Mouse (Mus musculus): ENCODE results near the gene Sowahb. TPM values are rescaled to one million over a fixed set of nuclear protein-coding genes. Genes with fewer than 3 reads are reported as not detected.

Gene Sowahb
- polyA plus RNA-seq, 1 experiment from 2014 or later: 0.20 TPM

DNA sequence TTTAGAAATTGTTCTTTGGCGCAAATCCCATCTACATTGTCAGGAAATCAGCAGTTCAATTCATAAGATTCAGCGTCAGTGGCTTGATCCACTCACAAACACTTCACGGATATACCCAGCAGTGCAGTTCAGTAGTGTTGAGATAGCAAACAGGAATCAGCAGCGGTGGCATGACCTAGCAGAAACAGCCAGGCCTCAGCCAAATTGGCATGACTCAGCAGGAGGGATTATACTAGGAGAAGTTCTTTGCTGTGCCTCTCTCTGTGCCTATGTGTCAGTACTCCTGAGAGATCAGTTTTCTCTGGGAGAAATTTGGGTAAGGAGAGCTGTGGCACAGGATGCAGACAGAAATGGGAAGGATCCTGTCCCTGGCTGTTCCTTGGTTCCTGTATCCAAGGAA, 16.0 kb upstream of the Sowahb start:
- H3K9me3 ChIP-seq (replicated peaks): no peaks in the 10 kb centered on the region
- H3K4me1 ChIP-seq (replicated peaks): no peaks in the 10 kb centered on the region
- H3K9ac ChIP-seq: no peak overlapping the region
- no peak for DNase-seq
- no peaks in the 10 kb centered on the region for H3K27me3 ChIP-seq
- 0 out of 2 replicates have a peak overlapping the region, but pooled peaks have one; percentile 12 for H3K27ac ChIP-seq
- WGBS (ENCODE audit: insufficient replicate concordance): 41% methylated on average over 4 of the region's 4 CpGs
- no peak overlapping the region for H3K4me3 ChIP-seq (replicated peaks)
- H3K36me3 ChIP-seq: no peaks in the 10 kb centered on the region
- ATAC-seq (ENCODE audit: low read depth): peak; percentile 70
- H3K4me2 ChIP-seq: no peak overlapping the region

DNA sequence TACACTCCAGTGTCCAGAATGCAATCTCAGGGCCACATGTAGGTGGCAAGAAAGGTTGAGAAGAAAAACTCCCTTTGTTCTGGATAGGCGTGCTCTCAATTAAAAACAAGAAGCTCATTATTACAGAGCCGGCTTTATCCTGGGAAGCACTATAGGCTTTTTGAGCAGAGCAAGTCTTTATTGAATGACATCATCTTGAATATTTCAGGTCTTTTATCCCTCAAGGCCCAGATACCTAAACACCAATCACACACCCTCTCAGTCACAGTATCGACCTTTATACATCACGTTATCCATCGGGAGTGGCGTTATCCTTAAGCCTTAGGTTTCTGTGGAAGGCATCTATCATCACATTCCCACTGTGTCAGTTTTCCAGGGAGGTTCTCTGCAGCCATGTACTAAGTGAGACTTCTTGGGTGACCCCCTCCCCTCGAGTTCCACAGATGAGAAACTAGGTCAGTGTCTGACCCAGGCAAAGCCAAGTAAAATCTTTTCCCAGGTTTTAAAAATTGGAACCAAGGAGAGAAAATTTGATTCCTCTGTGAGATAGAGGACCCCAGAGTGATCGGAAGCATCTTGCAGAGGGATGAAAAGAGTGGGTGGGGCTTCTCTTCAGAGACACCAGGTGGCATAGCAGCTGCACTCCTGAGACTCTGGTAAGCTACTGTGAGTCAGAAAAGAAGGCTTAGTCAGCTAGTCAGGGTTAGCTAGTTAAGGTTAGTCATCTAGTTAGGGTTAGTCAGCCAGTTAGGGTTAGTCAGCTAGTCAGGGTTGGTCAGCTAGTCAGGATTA, 9.0 kb upstream of the Sowahb start:
- Histone ChIP-seq H3K4me3 (replicated peaks) (no peak overlapping the region), H3K9ac (no peak overlapping the region), H3K27ac (no peak overlapping the region), H3K27me3 (0 out of 2 replicates have a peak, but pooled peaks cover 2% of the 10 kb centered on the region), H3K4me2 (no peak overlapping the region), H3K4me1 (replicated peaks) (no peaks in the 10 kb centered on the region), H3K9me3 (replicated peaks) (no peaks in the 10 kb centered on the region), H3K36me3 (no peaks in the 10 kb centered on the region)
- ATAC-seq (ENCODE audit: low read depth): no peak
- 48% methylated on average over 8 of the region's 8 CpGs for WGBS (ENCODE audit: insufficient replicate concordance)
- no peak for DNase-seq

DNA sequence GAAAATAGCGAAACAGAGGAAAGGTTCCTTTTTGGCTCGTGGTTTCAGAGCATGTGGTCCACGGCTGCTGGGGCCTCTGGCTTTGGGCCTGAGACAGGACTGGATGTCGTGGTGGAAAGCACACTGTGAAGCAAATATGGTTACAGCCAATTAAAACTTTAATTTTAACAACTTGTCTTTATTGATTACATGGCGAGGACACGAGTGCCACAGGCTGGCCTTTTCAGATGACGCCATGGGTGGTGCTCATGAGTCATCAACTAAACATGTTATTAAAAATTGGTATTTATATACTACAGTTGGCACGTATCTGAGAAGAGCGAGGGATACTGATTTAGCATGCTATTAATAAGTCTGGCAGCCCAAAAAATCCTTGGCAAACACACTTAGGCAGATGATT, 7.1 kb upstream of the Sowahb start:
- H3K27me3 ChIP-seq: peaks cover 12% of the 10 kb centered on the region
- 59% methylated on average over 9 of the region's 9 CpGs for WGBS (ENCODE audit: insufficient replicate concordance)
- no peaks in the 10 kb centered on the region for H3K4me1 ChIP-seq (replicated peaks)
- H3K9me3 ChIP-seq (replicated peaks): no peaks in the 10 kb centered on the region
- ATAC-seq (ENCODE audit: low read depth) (no peak), DNase-seq (no peak)
- H3K27ac ChIP-seq: no peak overlapping the region
- H3K4me3 ChIP-seq (replicated peaks): no peak overlapping the region
- no peak overlapping the region for H3K4me2 ChIP-seq
- no peaks in the 10 kb centered on the region for H3K36me3 ChIP-seq
- no peak overlapping the region for H3K9ac ChIP-seq

DNA sequence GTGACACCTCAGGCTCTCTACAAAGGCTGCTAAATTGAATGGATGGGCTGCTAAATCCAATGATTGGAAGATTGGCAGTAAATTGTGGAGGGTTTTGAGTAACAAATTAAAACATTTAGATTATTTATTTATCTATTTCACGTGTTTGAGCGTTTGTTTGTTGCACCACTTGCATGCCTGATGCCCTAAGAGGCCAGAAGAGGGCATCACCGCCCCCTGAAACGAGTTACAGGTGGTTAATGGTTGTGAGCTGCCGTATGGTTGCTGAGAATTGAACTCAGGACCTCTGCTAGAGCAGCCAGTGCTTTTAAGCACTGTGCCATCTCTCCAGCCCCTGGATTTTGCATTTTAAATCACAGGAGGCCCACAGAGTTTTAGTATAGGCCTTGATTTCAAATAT, 6.2 kb upstream of the Sowahb start:
- H3K36me3 ChIP-seq: no peaks in the 10 kb centered on the region
- no peak for ATAC-seq (ENCODE audit: low read depth)

DNA sequence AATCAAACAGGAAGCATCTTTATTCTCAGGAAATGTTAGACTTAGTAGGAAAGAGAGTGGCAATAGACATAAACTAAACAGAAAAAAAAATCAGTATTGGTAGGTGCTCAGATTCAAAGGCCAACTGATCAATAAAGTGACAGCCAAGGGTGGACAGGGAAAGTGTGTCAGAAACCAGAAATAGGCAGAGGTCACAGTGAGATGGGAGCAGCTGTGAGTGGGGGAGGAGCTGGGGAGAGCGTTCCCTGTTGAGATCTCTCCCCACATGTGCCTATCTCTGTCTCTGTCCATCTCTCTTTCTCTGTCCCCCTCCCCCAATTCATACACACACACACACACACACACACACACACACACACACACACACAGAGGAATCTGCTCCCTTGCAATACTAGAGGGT, 5.1 kb upstream of the Sowahb start:
- Histone ChIP-seq H3K4me2 (no peak overlapping the region), H3K9me3 (replicated peaks) (no peaks in the 10 kb centered on the region), H3K36me3 (no peaks in the 10 kb centered on the region), H3K27ac (no peak overlapping the region), H3K4me3 (replicated peaks) (no peak overlapping the region), H3K4me1 (replicated peaks) (no peaks in the 10 kb centered on the region; the same call in 1 of the 2 replicates), H3K27me3 (peaks cover 32% of the 10 kb centered on the region), H3K9ac (no peak overlapping the region)
- 50% methylated on average over 1 of the region's 1 CpGs for WGBS (ENCODE audit: insufficient replicate concordance)
- no peak for ATAC-seq (ENCODE audit: low read depth)
- DNase-seq: no peak

More for the DNA sequence above, 6.2 kb upstream of the Sowahb start:
- peaks cover 21% of the 10 kb centered on the region for H3K27me3 ChIP-seq
- H3K9me3 ChIP-seq (replicated peaks): no peaks in the 10 kb centered on the region
- WGBS (ENCODE audit: insufficient replicate concordance): 41% methylated on average over 5 of the region's 5 CpGs
- no peak overlapping the region for H3K9ac ChIP-seq
- H3K27ac ChIP-seq: no peak overlapping the region
- no peak overlapping the region for H3K4me2 ChIP-seq
- no peak overlapping the region for H3K4me3 ChIP-seq (replicated peaks)
- no peak for DNase-seq
- no peaks in the 10 kb centered on the region for H3K4me1 ChIP-seq (replicated peaks)

DNA sequence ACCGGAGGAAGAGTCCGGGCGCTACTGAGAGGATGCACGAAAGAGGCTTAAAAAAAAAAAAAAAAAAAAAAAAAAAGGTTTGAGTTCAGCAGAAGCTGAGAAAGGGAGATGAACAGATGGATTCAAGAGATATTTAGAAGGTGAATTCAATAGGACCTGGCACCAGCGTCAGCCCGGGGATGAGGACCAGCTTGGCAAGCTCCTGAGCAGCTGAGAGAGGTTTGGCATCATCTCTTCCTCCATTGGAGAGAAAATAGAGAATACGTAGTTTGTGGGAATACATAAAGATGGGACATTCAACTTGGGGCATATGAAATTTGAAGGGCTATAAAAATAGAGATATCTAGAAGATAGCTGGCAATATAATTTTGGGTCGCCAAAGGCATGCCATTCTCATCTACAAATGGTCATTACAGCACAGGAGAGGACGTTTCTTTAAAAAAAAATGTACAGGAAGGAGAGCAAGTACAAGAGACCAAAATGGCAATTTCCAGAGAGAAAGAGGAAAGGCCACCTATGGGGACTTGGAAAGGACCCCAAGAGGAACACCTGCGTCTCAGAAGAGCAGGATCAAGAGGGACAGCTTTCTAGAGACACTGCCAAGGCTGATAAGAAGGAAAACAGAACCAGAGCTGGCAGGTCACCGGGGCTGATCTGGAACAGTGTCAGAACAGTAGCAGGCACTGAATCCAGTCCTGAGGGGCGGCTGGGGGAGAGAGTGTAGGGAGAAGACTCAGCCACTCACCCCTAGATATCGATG, 3.8 kb upstream of the Sowahb start:
- no peak overlapping the region for H3K4me3 ChIP-seq (replicated peaks)
- H3K9me3 ChIP-seq (replicated peaks): no peaks in the 10 kb centered on the region
- peaks cover 3% of the 10 kb centered on the region for H3K4me1 ChIP-seq (replicated peaks)
- H3K4me2 ChIP-seq: no peak overlapping the region
- peaks cover 45% of the 10 kb centered on the region for H3K27me3 ChIP-seq
- no peaks in the 10 kb centered on the region for H3K36me3 ChIP-seq
- H3K27ac ChIP-seq: no peak overlapping the region
- DNase-seq (no peak), ATAC-seq (ENCODE audit: low read depth) (no peak)
- WGBS (ENCODE audit: insufficient replicate concordance): 50% methylated on average over 13 of the region's 13 CpGs
- no peak overlapping the region for H3K9ac ChIP-seq

DNA sequence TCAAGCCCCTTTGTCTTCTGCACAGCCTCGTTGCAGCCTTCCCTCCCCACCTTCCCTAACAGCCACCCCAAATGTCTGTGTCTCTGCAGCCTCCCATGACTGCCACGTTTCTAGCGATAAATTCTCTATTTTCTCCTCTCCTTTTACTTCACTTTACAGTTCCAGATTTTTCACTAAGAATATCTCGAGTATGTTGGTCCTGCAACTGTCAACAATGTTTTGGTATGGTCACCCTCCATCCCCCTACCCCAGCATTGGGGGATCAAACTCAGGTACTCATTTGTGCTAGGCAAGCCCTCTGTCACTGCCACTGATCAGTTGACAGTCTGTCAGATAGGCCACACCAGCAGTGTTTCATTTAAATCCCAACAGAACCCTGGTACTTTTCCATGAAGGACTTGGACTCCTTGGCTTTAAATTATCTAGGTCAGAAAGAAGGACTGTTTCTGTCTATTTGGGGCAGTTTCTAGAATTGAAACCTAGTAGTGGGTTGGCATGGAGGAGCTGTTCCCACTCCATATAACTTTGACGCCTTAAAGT, 1.6 kb upstream of the Sowahb start:
- Histone ChIP-seq H3K27ac (no peak overlapping the region), H3K4me3 (replicated peaks) (no peak overlapping the region), H3K4me1 (replicated peaks) (peaks cover 5% of the 10 kb centered on the region), H3K9ac (no peak overlapping the region), H3K27me3 (peaks cover 68% of the 10 kb centered on the region), H3K36me3 (no peaks in the 10 kb centered on the region), H3K9me3 (replicated peaks) (no peaks in the 10 kb centered on the region), H3K4me2 (no peak overlapping the region)
- ATAC-seq (ENCODE audit: low read depth) (no peak), DNase-seq (no peak)
- WGBS (ENCODE audit: insufficient replicate concordance): 21% methylated on average over 5 of the region's 5 CpGs

DNA sequence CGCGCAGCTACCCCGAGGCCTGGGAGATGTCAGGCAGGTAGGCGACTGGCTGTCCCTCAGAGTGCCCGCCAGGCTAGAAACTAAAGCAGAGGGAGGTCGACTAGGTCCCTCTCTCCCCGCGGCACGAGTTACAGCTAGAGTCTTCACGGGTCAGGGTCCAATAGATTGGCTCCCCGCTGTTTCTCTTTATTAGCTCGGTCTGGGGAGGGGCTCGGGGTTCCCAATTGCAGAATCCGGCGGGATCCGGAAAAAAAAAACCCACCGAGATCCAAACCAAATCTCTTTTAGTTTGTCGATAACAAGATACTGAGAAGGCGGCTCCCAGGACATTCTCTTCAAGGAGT, 521 bp upstream of the Sowahb start:
- peak; percentile 34 for ATAC-seq (ENCODE audit: low read depth)
- no peak for DNase-seq
- H3K9ac ChIP-seq: no peak overlapping the region

DNA sequence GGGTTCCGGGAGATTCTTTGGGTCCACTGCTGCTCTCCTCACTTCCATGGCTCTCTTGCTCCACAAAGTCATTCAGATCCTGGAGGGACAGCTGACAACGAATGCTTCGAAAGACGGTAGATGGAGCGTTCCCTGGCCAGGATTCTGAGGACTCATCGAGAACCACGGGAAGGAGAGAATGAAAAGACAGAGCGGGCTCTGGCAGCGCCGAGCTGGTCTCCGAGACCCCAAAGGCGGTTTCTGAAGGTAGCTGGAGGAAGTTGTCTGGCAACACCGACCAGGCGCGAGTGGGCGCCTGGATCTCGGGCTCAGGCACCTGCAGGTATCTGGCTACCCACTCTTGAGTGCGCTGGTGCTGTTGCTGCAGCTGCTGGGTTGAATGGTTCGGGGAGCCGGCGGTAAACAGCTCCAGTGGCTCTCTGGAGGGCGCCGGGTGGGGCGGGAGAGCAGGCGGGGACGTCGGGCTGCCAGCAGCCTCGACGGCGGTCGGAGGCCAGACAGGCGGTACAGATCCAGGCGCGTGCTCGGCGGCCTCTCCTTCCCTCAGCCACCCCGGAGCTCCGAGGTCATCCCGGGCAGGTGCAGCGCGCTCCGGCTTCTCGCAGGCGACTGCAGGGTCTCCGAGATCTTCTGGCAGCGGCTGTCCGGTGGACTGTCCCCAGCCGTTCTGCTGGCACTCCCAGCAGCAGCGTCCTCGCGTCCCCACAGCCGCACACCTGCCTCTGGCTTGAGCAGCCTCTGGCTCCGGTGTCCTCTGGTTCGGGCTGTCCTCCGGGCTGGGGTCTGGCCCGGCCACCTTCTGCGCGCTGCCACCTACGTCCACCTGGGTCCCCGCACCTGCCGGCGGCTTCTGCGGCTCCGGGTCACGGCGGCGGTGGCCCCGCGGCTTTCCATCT, 886 bp downstream of the Sowahb start:
- no peak for DNase-seq
- 0 out of 2 replicates have a peak overlapping the region, but pooled peaks have one; percentile 9 for H3K9ac ChIP-seq
- no peak for ATAC-seq (ENCODE audit: low read depth)

More for the DNA sequence above, 521 bp upstream of the Sowahb start:
- no peaks in the 10 kb centered on the region for H3K36me3 ChIP-seq
- whole genome bisulfite sequencing (ENCODE audit: insufficient replicate concordance): 2% methylated on average over 19 of the region's 19 CpGs
- H3K27me3 ChIP-seq: peaks cover 69% of the 10 kb centered on the region
- no peak overlapping the region for H3K27ac ChIP-seq
- H3K4me2 ChIP-seq: peak overlapping the region; percentile 62
- H3K4me1 ChIP-seq (replicated peaks): peaks cover 5% of the 10 kb centered on the region
- peak overlapping the region; percentile 48 for H3K4me3 ChIP-seq (replicated peaks)
- H3K9me3 ChIP-seq (replicated peaks): no peaks in the 10 kb centered on the region

DNA sequence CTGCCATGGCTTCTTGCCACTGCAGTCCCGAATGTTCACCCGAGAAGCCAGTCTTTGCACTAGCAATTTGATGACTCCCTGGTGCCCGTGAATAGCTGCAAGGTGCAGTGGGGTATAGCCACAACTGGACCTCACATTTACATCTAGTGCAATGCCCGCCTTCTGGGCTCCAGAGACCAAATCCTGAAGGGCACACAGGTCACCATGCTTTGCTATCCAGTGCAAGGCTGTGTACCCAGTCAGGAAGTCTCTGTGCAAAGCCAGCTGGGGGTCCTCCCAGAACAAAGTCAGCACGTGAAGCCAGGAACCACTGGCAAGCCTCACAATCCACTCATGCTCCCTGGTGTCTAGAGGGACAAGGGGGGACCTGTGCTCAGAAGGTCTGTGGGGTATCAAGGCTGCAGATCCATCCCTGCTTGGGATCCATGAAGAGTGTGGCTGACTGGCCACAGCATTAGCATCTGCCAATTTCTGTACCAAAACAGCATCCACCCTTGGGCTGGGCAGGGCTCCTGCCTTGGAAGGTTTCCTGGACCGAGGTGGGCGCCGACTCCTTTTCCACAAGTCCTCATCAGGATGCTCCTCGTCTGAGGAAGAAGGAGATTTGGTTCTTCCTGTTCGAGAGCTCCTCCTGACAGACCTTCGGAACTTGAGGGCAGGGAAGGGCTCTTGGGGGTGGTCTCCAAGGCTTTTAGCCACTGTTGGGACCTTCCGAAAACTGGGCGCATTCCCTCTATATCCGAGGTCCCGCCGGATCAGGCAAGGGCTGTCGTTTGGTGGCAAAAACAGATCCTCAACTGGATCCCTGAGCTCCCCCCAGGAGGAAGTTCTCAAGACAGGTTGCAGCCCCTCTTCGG, 1.8 kb downstream of the Sowahb start:
- H3K4me3 ChIP-seq (replicated peaks): no peak overlapping the region
- DNase-seq: no peak

More for the DNA sequence above, 886 bp downstream of the Sowahb start:
- Histone ChIP-seq H3K36me3 (no peaks in the 10 kb centered on the region), H3K27ac (no peak overlapping the region), H3K9me3 (replicated peaks) (no peaks in the 10 kb centered on the region), H3K4me1 (replicated peaks) (peaks cover 11% of the 10 kb centered on the region), H3K27me3 (peaks cover 72% of the 10 kb centered on the region), H3K4me2 (peak overlapping the region; percentile 62), H3K4me3 (replicated peaks) (peak overlapping the region; percentile 48)
- WGBS (ENCODE audit: insufficient replicate concordance): 4% methylated on average over 67 of the region's 69 CpGs

More for the DNA sequence above, 1.8 kb downstream of the Sowahb start:
- peaks cover 71% of the 10 kb centered on the region for H3K27me3 ChIP-seq
- ATAC-seq (ENCODE audit: low read depth): no peak
- peak overlapping the region; percentile 62; the same call in 1 of the 2 replicates for H3K4me2 ChIP-seq
- no peak overlapping the region for H3K9ac ChIP-seq
- H3K9me3 ChIP-seq (replicated peaks): no peaks in the 10 kb centered on the region
- no peak overlapping the region for H3K27ac ChIP-seq
- 32% methylated on average over 18 of the region's 18 CpGs for WGBS (ENCODE audit: insufficient replicate concordance)
- no peaks in the 10 kb centered on the region for H3K36me3 ChIP-seq
- H3K4me1 ChIP-seq (replicated peaks): peaks cover 11% of the 10 kb centered on the region
